Mouse (Mus musculus): Measurements from ENCODE around the gene Tshb.

DNA sequence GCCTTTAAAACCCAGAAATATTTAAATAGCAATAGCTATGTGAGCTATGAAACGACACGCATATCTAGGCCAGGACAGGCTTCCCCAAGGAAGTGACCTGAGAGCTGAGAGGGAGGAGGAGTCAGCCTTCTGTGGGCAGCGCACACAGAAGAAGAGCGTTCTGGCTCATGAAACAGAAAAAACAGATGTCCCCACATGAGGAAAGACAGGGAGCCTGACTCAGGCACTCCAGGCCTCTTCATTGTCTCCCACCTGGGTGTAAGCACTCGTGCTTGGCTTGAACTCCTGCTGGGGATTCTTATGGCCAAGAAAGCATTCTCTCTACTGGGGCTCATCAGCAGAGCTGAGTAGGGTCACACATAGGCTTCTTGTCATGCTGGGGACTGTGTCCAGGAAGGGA lies 37.9 kb downstream of the Tshb start:
- TF ChIP-seq CTCF (conservative IDR thresholded peaks at IDR 0.05; ENCODE audit: low read length) (no peak), NANOG (IDR thresholded peaks at IDR 0.05; ENCODE audit: borderline replicate concordance, low read length) (no peak)
